Mouse (Mus musculus): Measurements from ENCODE around the gene Anxa4.

Gene Anxa4

DNA sequence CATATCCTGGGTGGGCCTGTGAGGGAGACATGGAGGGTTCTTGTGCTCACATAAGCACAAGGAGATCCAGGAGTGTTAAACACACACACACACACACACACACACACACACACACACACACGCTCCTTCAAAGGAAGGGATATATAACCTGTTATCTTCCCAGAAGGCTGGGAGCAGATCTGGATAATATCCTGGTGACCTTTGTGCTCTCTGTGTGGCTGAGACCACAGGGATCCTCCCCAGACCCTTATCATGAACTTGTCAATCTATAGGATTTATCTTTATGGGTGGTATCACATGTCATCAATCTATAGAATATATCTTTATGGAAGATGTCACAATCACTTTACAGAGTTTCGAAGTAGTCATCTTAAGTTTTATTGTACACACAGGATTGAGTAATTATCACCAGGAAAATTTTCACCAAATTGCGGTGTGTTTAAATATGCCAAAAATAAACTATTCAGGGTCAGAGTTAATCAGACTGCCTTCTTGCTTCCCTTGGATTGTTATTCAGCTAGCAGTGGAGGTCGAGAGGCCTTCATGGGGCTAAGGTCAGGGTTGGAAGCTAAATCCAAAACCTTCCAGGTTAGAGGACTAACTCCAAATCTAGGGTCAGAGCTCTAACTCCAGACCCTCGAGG is 40.4 kb downstream of the Anxa4 start:
- DNase-seq (ENCODE audit: low spot score): no peak

DNA sequence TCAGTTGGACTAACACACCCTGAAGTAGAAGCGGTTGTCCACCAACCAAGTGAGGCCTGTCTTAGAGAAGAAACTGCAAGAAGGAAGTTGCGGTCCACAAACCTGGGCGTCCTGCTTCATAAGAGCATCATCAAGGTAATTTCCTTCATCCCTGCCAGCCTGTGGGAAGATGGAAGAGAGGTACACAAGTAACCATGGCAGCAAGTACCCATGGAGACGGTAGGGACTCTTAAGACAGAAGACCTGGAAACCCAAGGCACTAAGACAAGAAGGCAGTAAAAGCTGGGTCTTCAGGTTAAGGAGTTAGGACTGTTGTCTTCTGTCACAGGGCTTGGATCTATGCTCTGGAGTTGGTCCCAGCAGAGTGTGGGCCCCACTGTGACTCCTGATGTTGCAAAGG is 42.4 kb downstream of the Anxa4 start:
- no peak for DNase-seq (ENCODE audit: low spot score)

DNA sequence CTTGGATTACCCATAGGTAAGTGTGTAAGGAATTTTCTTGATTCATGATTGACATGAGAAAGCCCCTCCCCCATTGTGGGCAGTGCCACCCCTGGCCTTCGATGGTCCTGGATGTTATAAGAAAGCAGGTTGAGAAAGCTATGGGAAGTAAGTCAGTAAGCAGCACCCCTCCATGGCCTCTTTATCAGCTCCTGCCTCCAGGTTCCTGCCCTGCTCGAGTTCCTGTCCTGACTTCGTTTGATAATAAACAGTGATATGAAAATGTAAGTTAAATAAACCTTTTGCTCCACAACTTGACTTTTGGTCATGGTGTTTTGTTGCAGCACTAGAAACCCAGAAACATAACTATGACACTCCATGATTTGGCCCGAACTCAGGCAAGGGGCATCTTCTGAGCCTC is 43.6 kb downstream of the Anxa4 start:
- no peak for DNase-seq (ENCODE audit: low spot score)

DNA sequence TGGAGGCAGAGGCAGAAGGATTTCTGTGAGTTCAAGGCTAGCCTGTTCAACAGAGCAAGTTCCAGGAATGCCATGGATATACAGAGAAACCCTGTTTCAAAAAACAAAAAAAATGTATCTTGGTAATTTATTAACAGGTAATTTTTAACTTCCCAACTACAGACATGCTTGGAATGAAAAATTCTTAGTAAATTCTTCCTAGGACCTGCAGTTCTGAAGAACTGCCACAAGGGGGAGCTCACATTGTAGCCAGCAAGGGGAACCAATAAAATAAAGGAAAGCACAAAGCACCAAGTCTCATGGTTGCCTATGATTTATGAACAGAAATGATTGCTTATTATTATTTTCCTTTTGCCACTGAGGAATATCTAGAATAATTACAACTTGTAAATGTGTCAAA is 46.2 kb downstream of the Anxa4 start:
- DNase-seq (ENCODE audit: low spot score): peak; percentile 44

DNA sequence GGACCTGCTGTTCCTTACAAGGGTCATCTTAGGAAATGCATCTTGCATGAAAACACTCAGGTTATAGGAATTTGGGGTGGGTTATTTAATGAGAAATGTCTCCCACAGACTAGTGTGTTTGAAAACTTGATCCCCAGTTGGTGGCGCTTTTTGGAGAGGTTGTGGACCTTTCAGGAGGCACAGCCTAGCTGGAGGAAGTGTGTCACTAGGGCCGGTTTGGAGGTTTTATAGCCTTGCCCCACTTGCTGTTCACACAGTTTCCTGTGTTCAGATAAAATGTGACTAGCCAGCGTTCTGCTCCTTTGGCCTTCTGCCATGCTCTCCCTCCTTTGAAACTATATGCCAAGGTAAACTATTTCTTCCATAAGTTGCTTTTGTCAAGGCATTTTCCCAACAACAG is 52.7 kb downstream of the Anxa4 start:
- DNase-seq (ENCODE audit: low spot score): no peak

DNA sequence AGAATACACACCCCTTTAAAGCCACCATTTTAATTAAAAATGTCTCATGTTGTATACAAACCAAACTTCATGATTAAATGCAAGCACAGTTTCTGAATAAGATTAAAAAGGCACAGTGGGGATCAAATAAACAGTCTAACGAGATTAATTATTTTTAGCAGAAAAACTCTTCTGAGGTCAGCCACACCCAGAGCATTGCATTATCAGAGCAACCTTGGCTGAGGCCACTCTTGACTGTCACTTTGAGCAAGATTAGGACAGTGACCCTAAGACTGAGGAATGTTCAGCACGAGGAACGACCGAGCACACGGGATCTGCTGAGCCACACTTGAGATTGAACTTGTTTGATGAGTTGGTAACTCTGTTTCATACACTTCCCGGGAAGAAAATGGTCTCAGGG is 56.6 kb downstream of the Anxa4 start:
- DNase-seq (ENCODE audit: low spot score): no peak

DNA sequence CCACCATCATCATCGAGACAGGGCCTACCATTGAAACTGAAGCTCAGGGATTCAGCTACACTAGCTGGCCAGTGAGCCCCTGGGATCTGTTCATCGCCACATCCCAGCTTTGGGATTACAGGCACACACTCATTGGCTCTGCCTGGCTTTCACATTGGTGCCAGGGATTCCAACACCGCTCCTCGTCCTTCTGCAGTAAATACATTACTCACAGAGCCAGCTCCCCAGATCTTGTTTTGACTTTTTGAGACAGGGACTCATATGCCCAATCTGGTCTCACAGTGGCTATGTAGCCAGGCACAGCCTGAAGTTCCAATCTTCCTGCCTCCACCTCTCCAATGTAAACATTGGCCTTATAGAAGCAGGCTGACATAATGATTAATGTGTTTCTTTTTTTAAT is 57.1 kb downstream of the Anxa4 start:
- DNase-seq (ENCODE audit: low spot score): no peak

DNA sequence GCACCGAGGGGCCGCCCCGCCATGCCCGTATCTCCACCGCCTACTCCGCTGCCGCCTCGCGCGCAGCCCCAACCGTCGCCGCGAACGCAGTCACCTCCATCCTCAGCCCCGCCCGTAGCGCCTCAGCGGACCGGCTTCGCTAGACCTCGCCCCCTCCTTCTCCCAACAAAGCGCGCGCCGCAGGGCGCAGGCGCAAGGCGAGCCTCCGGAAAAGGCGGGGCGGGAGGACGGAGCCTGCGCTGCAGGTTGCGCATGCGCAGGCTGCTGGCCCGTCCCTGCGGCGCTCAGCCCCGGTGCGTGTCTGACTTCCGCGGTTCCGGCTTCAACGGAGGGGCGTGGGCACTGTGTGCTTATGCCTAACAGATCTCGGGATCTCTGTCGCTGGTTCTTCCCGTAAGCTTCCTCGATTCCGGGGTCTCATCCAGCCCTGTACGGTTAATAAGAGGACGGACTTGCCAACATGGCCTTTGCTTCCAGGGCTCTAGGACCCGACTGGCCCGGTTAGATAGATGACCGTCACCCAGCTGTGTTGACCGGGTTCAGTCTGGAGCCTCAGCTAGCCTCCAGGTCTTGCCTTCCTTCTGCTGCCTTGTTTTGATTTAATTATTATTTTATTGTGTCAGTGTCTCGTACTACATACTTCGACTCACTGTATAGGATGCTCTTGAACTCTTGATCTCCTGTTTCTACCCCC is 60.1 kb downstream of the Anxa4 start, which contains the start of gene Gmcl1:
Gene Gmcl1, minus strand, starts transcription at position 201 of the 694 bp plus-strand sequence.
- peak; percentile 95 for DNase-seq (ENCODE audit: low spot score)

DNA sequence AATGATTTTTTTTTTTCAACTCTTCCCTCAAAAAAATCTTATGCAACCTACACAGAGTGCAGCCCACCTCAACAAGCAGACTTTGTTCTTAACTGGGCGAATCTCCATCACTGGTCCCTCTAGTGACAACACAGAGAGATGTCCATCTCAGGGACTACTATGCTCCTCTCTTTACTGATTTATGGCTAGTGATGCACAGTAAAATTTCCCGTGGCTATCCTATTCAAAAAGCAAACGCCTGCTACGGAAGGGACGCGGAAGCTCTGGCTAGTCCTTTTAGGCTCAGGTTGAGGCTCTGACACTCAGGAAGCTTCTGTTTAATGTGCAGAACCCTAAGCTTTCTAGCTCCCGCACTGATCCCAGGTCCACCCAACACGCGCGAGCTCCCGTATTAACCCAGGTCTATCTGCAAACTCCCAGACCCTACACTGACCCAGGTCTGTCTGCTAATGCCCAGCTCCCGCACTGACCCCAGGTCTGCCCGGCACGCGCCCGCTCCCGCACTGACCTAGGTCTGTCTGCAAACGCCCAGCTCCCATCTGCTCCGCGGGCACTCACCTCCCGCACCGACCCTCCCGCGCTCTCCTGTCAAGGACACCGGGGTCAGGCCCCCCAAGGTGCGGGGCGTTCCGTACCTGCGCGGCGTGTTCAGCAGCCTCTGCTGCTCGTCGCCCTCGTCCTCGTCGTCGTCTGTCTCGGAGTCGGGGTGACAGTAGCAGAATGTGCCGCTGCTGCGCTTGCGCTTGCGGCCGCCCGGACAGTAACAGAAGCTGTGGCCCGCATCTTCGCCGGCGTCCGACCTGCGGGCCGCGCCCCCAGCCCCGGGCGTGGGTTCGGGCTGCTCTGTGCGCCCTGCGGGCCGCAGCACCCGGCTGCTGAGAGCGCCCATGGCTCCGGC is 60.9 kb downstream of the Anxa4 start:
- DNase-seq (ENCODE audit: low spot score): peak; percentile 24

DNA sequence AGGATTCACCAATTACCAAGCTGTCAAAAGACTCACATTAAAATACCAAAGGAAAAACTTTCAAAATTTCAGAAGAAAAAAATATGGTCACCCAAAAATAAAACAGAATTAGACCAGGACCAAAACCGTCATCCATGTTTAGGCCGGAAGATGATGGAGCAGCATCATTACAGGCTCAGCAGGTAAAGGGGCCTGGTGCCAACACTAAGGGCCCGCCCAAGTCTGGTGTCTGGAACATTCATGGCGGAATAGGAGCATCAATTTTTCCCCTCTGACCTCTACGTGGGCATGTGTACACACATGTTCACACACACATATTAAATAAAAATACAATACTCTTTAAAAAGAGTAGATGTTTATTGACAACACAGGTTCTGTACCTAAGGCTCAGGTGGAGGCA is 64.7 kb downstream of the Anxa4 start:
- no peak for DNase-seq (ENCODE audit: low spot score)

DNA sequence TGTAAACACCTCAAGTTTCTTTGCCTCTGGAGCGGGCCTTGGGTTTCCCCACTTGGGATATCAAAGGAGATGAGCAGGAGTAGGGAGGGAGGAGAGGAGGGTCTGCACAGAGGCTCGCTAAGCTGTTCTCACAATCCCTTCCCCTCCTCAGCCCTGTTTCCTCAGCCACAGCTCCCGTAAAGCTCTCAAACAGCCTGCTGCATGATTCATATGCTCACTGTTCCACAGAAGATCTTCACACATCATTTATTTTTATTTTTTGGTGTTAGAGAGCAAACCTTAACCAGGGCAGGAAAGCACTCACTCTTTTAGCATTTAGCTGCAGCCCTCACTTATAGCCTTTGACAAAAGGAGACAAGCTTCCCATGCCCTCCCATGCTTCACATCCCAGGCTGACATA is 71.4 kb downstream of the Anxa4 start:
- no peak for DNase-seq (ENCODE audit: low spot score)

DNA sequence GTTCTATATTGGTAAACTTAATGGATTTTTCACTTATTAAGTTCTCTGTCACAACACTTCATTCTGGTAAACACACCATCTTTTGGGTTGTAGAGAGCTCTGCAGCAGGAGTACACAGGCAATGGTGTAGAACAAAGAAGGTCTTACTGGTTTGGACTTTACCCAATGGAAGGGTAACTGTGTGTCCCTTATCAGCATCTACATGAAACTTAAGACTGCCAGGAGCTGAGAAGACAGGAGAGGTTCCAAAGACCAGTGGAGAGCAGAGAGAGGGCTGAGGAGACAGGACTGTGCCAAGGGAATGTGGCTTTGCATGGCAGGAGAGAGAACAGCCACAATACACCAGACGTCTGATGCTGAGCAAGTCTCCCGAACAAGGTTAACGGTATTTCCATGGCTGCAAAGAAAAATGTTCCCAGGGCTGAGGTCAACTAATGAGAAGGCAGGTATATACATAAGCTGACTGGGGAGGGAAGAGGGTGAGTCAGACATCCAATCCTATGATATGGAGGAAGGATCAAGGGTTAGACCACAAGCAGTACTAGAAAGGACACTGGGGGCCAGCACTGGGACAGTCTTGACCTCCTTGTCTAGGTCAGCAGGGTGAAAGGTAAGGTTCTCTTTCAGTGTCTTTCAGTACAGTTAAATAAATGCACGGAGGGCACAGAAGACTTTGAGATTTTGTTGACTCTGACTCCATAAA is 85.2 kb downstream of the Anxa4 start:
- DNase-seq (ENCODE audit: low spot score): no peak

DNA sequence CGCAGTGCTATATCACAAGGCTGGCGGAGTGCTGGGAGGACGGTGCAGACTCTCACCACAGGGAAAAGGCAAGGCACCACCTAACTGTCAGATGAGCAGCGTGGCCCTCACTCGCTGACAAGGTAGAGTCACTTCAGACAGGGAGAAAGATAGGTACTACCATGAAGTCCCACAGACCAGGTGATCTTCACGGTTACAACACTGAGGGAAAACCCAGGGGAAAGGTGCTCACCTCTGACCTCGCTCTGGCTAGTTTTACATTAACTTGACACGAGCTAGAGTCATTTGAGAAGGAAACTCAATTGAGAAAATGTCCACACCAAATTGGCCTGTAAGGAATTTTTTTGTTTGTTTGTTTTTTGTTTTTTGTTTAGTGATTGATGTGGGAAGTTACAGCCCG is 90.8 kb downstream of the Anxa4 start:
- DNase-seq (ENCODE audit: low spot score): no peak

DNA sequence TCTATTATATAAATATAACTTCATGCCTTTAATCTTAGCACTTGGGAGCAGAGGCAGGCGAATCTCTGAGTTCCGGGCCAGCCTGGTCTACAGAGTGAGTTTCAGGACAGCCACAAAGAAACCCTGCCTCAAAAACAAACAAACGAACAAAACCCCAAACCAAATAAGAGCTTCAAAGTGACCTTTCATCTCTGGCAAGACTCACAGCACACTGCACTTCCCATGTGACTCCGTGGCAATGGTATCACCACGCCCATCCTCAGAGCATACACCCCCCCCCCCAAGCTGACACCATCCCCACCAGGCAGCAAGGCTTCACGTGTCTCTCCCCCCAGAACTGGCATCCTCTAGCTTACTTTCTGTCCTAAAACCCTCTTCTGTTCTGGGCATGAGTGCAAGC is 95.5 kb downstream of the Anxa4 start:
- no peak for DNase-seq (ENCODE audit: low spot score)

DNA sequence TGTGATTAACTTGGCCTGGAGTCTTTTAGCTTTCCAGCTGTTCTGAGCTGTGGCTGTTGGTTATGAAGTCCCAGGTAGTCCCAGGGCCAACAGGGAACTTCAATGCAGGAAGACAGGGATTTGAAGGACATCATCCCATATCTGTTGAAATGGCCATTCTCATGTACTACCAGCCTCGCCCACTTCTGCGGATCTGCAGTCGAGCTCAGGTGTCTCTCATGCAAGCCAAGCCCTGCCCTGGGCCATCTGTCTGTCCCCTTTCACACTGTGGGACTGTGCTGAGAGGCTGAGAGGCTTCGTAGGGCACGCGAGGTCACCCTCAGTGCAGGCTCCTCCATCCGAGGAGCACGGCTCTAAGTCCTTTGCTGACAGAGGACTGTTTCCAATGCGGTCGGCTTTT is 97.2 kb downstream of the Anxa4 start:
- no peak for DNase-seq (ENCODE audit: low spot score)

DNA sequence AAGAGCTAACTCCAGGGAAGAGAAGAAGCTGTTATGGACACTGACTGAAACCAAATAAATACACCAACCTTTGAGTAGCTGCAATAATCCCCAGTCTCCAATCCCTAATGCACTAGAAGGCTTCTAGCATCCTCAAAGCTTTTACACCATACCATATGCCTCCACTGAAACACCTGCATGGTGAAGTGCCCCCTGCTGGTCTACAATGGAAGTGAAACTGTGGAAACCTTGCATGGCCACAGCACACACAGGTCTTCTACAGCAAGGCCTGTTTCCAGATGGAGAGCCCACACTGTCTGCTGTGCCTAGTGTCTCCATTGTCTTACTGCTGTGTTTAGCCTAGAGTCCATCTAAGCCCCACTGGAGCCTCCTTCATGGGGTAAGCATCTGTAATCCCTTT is 98.9 kb downstream of the Anxa4 start:
- DNase-seq (ENCODE audit: low spot score): peak; percentile 52

DNA sequence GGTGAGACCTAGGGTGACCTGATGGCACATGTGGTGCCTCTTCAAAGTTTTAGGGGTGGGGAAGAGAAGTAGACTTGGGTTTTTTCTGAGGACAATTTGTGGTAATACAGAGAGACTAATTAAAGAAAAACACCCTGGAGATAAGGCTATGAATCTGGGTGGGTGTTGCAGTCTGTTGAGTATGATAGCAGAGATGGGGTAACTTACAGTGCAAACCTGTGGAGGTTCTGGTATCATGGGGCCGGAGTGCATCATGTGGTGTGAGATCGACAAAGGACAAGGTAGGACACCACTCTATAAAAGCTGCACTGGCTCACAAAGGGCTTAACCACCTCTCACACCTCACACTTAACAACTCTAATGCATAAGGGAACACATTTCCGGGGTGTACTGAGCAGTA is 103.7 kb downstream of the Anxa4 start:
- no peak for DNase-seq (ENCODE audit: low spot score)

DNA sequence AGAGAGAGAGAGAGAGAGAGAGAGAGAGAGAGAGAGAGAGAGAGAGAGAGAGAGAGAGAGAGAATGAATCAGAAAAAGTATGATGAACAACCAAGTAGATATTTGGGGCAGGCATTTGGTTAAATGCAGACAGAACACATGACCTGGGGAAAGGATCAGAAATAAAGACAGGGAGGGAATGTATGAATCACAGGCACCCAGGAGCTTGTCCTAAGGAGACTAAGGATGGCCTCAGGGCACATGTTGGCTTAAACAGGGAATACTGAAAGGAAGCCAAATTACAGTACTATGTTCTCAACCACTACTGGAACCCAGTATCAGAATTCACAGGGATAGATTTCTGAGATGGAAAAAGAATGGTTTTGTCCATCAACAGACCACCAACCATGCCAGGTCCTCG is 106.4 kb downstream of the Anxa4 start:
- no peak for DNase-seq (ENCODE audit: low spot score)
